Mouse (Mus musculus) brain, embryonic 18.5 days (tissue): ENCODE results near the gene Slc16a13.
"Not testable (repeated sequence)": the region's sequence is repeated elsewhere in the genome, so short reads cannot be mapped to it uniquely, and the experiment has no call there.

ENCODE experiments used
- DNase-seq: peaks from one replicate; pipeline ENCODE4 v3.0.0-alpha.2; 2012; ENCODE audit warnings: low read depth, low spot score

Gene Slc16a13

DNA sequence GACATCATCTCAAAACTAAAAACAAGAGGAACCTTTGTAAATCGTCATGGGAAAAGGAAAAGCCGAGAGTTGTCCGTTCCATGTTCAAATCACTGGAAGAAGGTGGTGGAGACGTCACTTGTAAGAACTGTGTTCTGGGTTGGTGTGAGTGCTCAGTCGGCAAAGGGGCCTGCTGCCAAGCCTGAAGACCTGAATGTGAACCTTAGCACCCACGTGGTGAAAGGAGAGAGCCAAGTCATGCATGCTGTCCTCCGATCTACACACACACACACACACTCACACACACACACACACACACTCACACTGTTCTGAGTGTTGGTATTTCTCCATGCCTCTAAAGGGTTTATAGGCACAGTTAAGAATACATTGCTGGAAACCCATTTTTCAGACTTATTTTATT, 49.7 kb downstream of the Slc16a13 start:
- no peak for DNase-seq

DNA sequence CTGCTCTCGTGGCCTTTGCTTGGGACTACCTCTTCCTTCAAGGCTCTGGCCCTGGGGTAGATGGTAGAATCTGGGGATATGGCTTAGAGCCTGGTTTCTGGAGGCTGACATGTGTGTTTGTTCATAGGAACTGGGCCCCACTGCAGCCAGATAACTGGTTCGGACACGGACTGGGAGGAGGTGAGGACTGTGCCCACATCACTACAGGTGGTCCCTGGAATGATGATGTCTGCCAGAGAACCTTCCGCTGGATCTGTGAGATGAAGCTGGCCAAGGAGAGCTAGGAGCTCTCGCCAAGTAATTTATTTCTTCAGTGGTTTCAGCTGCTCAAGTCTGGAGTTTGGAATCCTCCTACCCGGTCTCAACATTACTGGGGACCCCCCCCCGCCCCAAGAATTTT, 50.6 kb downstream of the Slc16a13 start:
- no peak for DNase-seq

DNA sequence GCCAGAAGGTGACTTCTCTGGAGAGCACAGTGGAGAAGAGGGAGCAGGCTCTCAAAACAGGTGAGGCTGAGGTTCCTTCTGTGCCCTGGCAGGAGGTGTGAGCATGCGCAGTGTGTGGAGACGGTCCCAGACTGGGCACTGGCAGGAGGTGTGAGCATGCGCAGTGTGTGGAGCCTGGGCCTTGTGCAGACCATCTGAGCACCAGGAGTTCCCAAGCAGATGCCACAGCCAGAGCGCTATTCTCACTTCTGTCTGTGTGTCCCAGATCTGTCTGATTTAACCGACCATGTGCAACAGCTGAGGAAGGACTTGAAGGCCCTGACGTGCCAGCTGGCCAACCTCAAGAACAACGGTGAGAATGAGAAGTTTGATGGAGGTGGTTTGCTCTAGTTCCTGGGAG, 51.4 kb downstream of the Slc16a13 start:
- not testable (repeated sequence) for DNase-seq

DNA sequence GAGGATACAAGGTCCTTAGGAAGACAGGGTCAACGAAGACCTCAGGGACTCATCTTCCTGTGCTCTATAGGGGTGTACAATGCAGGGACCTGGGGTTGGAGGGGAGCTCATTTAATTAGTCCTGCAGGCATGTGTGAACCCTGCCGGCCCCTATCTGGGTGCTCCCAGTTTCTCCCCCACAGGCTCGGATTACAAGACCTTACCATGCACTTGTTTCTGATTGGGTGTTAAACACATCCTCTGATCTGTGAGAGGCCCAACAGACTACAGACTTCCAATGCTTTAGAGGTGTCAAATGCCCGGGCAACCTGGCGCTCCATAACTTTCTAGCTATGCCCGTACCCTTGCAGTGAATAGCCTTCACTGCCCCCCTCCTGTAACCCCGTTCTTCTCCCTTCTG, 52.7 kb downstream of the Slc16a13 start:
- no peak for DNase-seq
